Mouse (Mus musculus): ENCODE measurements around the gene 4933416C03Rik. TPM values are rescaled to one million over a fixed set of nuclear protein-coding genes. Genes with fewer than 3 reads are reported as not detected.

4933416C03Rik gene
- polyA plus RNA-seq, 1 experiment, result not detected

DNA sequence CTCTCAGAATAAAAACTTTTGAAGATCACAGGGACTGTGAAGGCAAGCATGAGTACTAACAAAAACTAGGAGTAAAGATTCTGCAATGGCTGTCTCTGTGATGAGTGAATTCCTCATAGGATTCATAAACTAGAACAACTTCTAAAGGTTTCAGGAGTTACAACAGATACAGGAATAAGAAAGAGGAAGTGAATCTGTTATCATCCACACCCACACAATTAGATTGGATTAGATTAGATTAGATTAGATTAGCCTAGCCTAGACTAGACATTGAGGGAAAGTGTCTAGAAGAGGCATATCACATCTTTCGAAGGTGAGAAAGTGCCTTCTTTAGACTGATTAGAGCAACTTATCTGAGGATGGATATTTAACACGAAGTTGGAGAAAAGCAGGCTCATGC, 21.5 kb upstream of the 4933416C03Rik start:
- no peak overlapping the region for H3K27ac ChIP-seq (ENCODE audit: control insufficient read depth, insufficient read depth, low read length)
- H3K36me3 ChIP-seq (ENCODE audit: control insufficient read depth, insufficient read depth, low read length), result no peaks in the 10 kb centered on the region
- TF ChIP-seq POLR2A (IDR thresholded peaks at IDR 0.05; ENCODE audit: control insufficient read depth, extremely low read depth, insufficient read depth, low read length, poor library complexity) (no peak), CTCF (IDR thresholded peaks at IDR 0.05; ENCODE audit: borderline replicate concordance, control insufficient read depth, extremely low read depth, insufficient read depth, low read length, poor library complexity) (no peak)
- H3K4me3 ChIP-seq (ENCODE audit: control insufficient read depth, insufficient read depth, low read length), result no peak overlapping the region
- H3K4me1 ChIP-seq (replicated peaks; ENCODE audit: control insufficient read depth, insufficient read depth, low read length), result no peaks in the 10 kb centered on the region
- WGBS, result 70% methylated on average over 2 of the region's 2 CpGs
- H3K27me3 ChIP-seq (ENCODE audit: control insufficient read depth, insufficient read depth, low read length), result no peaks in the 10 kb centered on the region
- DNase-seq, result no peak

- H3K27ac ChIP-seq (ENCODE audit: control insufficient read depth, insufficient read depth, low read length), result no peak overlapping the region
- no peaks in the 10 kb centered on the region for H3K27me3 ChIP-seq (ENCODE audit: control insufficient read depth, insufficient read depth, low read length)
- H3K36me3 ChIP-seq (ENCODE audit: control insufficient read depth, insufficient read depth, low read length), result no peaks in the 10 kb centered on the region
- WGBS, result 76% methylated on average over 4 of the region's 4 CpGs
- TF ChIP-seq POLR2A (IDR thresholded peaks at IDR 0.05; ENCODE audit: control insufficient read depth, extremely low read depth, insufficient read depth, low read length, poor library complexity), result no peak
- TF ChIP-seq CTCF (IDR thresholded peaks at IDR 0.05; ENCODE audit: borderline replicate concordance, control insufficient read depth, extremely low read depth, insufficient read depth, low read length, poor library complexity), result no peak
- no peaks in the 10 kb centered on the region for H3K4me1 ChIP-seq (replicated peaks; ENCODE audit: control insufficient read depth, insufficient read depth, low read length)
- no peak for DNase-seq
- no peak overlapping the region for H3K4me3 ChIP-seq (ENCODE audit: control insufficient read depth, insufficient read depth, low read length)
Observed at GRCm38 (mm10) chr10:116132233-116132632, 18.5 kb upstream of the 4933416C03Rik start.

- TF ChIP-seq CTCF (IDR thresholded peaks at IDR 0.05; ENCODE audit: borderline replicate concordance, control insufficient read depth, extremely low read depth, insufficient read depth, low read length, poor library complexity), result no peak
- no peak for TF ChIP-seq POLR2A (IDR thresholded peaks at IDR 0.05; ENCODE audit: control insufficient read depth, extremely low read depth, insufficient read depth, low read length, poor library complexity)
- Histone ChIP-seq H3K27me3 (ENCODE audit: control insufficient read depth, insufficient read depth, low read length) (no peaks in the 10 kb centered on the region), H3K4me1 (replicated peaks; ENCODE audit: control insufficient read depth, insufficient read depth, low read length) (no peaks in the 10 kb centered on the region), H3K4me3 (ENCODE audit: control insufficient read depth, insufficient read depth, low read length) (no peak overlapping the region), H3K36me3 (ENCODE audit: control insufficient read depth, insufficient read depth, low read length) (no peaks in the 10 kb centered on the region), H3K27ac (ENCODE audit: control insufficient read depth, insufficient read depth, low read length) (no peak overlapping the region)
- no peak for DNase-seq
- WGBS, result 21% methylated on average over 4 of the region's 4 CpGs
Observed at GRCm38 (mm10) chr10:116131223-116131622, 17.5 kb upstream of the 4933416C03Rik start.

DNA sequence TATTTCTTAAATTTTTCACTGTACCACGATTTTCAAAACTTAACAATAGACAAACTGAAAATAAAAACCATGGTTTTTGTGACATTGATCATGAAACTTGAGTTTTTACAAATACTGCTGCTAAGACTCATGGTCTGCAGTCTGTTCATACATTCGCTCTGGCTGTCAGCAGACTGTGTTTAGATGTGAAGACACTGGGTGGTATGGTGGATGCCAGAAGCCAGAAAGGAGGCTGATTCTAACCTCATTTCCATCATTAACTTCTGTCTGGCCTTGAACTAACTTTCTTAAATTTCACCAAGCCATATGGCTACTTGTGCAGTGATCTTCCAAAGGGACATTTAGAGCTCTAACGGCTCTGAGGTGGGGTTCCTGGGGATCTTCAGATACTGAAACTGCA, 16.7 kb upstream of the 4933416C03Rik start:
- no peak overlapping the region for H3K4me3 ChIP-seq (ENCODE audit: control insufficient read depth, insufficient read depth, low read length)
- DNase-seq, result no peak
- no peaks in the 10 kb centered on the region for H3K36me3 ChIP-seq (ENCODE audit: control insufficient read depth, insufficient read depth, low read length)
- 89% methylated on average over 3 of the region's 3 CpGs for WGBS
- TF ChIP-seq POLR2A (IDR thresholded peaks at IDR 0.05; ENCODE audit: control insufficient read depth, extremely low read depth, insufficient read depth, low read length, poor library complexity) (no peak), CTCF (IDR thresholded peaks at IDR 0.05; ENCODE audit: borderline replicate concordance, control insufficient read depth, extremely low read depth, insufficient read depth, low read length, poor library complexity) (no peak)
- no peaks in the 10 kb centered on the region for H3K27me3 ChIP-seq (ENCODE audit: control insufficient read depth, insufficient read depth, low read length)
- no peak overlapping the region for H3K27ac ChIP-seq (ENCODE audit: control insufficient read depth, insufficient read depth, low read length)
- H3K4me1 ChIP-seq (replicated peaks; ENCODE audit: control insufficient read depth, insufficient read depth, low read length), result no peaks in the 10 kb centered on the region

GRCm38 (mm10) chr10:116125364-116125763, 11.6 kb upstream of the 4933416C03Rik start:
- DNase-seq, result no peak
- Histone ChIP-seq H3K36me3 (ENCODE audit: control insufficient read depth, insufficient read depth, low read length) (no peaks in the 10 kb centered on the region), H3K27ac (ENCODE audit: control insufficient read depth, insufficient read depth, low read length) (no peak overlapping the region), H3K4me1 (replicated peaks; ENCODE audit: control insufficient read depth, insufficient read depth, low read length) (no peaks in the 10 kb centered on the region), H3K4me3 (ENCODE audit: control insufficient read depth, insufficient read depth, low read length) (no peak overlapping the region), H3K27me3 (ENCODE audit: control insufficient read depth, insufficient read depth, low read length) (no peaks in the 10 kb centered on the region)
- 89% methylated on average over 5 of the region's 5 CpGs for WGBS
- TF ChIP-seq CTCF (IDR thresholded peaks at IDR 0.05; ENCODE audit: borderline replicate concordance, control insufficient read depth, extremely low read depth, insufficient read depth, low read length, poor library complexity), result no peak
- no peak for TF ChIP-seq POLR2A (IDR thresholded peaks at IDR 0.05; ENCODE audit: control insufficient read depth, extremely low read depth, insufficient read depth, low read length, poor library complexity)

DNA sequence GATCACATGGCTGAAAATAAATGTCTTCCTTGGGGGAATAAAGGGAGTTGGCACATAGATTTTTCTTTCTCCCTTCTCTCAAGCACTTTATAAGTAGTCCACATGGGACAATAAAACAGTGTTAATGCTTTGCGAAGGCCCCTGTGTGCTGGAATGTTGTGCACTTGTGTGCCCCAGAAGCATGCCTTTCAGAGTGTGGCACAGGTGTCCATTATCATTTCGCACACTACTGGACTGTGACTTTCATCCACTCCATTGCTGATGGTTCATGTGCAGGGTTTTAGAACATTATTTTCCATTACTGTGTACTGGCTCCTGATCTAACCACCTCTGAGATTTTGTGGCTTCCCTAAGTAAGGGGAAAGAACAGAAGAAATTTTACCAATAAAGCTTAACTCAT, 10.1 kb upstream of the 4933416C03Rik start:
- TF ChIP-seq CTCF (IDR thresholded peaks at IDR 0.05; ENCODE audit: borderline replicate concordance, control insufficient read depth, extremely low read depth, insufficient read depth, low read length, poor library complexity) (no peak), POLR2A (IDR thresholded peaks at IDR 0.05; ENCODE audit: control insufficient read depth, extremely low read depth, insufficient read depth, low read length, poor library complexity) (no peak)
- 92% methylated on average over 2 of the region's 2 CpGs for WGBS
- no peaks in the 10 kb centered on the region for H3K27me3 ChIP-seq (ENCODE audit: control insufficient read depth, insufficient read depth, low read length)
- H3K27ac ChIP-seq (ENCODE audit: control insufficient read depth, insufficient read depth, low read length), result no peak overlapping the region
- H3K36me3 ChIP-seq (ENCODE audit: control insufficient read depth, insufficient read depth, low read length), result no peaks in the 10 kb centered on the region
- no peak for DNase-seq
- H3K4me3 ChIP-seq (ENCODE audit: control insufficient read depth, insufficient read depth, low read length), result no peak overlapping the region
- H3K4me1 ChIP-seq (replicated peaks; ENCODE audit: control insufficient read depth, insufficient read depth, low read length), result no peaks in the 10 kb centered on the region

- TF ChIP-seq POLR2A (IDR thresholded peaks at IDR 0.05; ENCODE audit: control insufficient read depth, extremely low read depth, insufficient read depth, low read length, poor library complexity) (no peak), CTCF (IDR thresholded peaks at IDR 0.05; ENCODE audit: borderline replicate concordance, control insufficient read depth, extremely low read depth, insufficient read depth, low read length, poor library complexity) (no peak)
- Histone ChIP-seq H3K4me3 (ENCODE audit: control insufficient read depth, insufficient read depth, low read length) (no peak overlapping the region), H3K4me1 (replicated peaks; ENCODE audit: control insufficient read depth, insufficient read depth, low read length) (no peaks in the 10 kb centered on the region), H3K36me3 (ENCODE audit: control insufficient read depth, insufficient read depth, low read length) (no peaks in the 10 kb centered on the region), H3K27me3 (ENCODE audit: control insufficient read depth, insufficient read depth, low read length) (no peaks in the 10 kb centered on the region), H3K27ac (ENCODE audit: control insufficient read depth, insufficient read depth, low read length) (no peak overlapping the region)
- 14% methylated on average over 2 of the region's 2 CpGs for WGBS
- DNase-seq, result no peak
Observed at GRCm38 (mm10) chr10:116121463-116121862, 7.7 kb upstream of the 4933416C03Rik start.
